Mouse (Mus musculus) urinary bladder, postnatal 4 days (tissue): ENCODE data around the gene Adra2a.
A peak's percentile ranks its signal among the peaks of the same experiment; 100 is the strongest.

Source experiments
- DNase-seq, 2 experiments: peaks; one replicate each; pipeline ENCODE4 v3.0.0; 2021 to 2022; ENCODE audit warnings: low spot score in 2 of 2

Adra2a gene

GRCm38 (mm10) chr19:54043851-54044250, at the start of gene Adra2a:
Gene Adra2a (plus strand): TSS chr19:54044151.
- no peak for DNase-seq

GRCm38 (mm10) chr19:53994276-53994675, 49.7 kb upstream of the Adra2a start:
- DNase-seq, result no peak

GRCm38 (mm10) chr19:54010973-54011372, 33.0 kb upstream of the Adra2a start:
- DNase-seq, result no peak

- DNase-seq, result no peak
Measured at GRCm38 (mm10) chr19:54014999-54015398, 29.0 kb upstream of the Adra2a start.

- no peak for DNase-seq
Measured at GRCm38 (mm10) chr19:54015503-54015902, 28.4 kb upstream of the Adra2a start.

GRCm38 (mm10) chr19:54035100-54035499, 8.9 kb upstream of the Adra2a start:
- DNase-seq, result no peak

DNA sequence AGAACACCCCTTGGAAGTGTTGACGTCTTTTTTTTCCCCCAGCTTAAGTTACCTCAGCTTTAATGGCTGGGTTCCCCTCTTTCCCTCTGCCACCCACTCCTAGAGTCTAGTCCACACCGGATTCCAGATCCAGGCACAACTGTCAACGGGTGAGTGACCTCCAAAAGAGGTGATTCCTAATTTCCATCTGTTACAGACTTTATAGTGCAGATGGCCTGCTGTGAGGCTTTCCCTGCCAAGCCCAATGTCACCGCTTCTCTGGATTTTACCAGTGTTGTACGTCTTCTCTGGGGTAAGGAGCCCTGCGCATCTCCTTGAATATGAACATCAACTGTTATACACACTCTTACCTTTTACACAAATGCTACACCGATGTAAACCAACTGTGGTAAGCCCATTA, 4.5 kb upstream of the Adra2a start:
- DNase-seq, result no peak

- DNase-seq, result no peak
Measured at GRCm38 (mm10) chr19:54040356-54041028, 3.5 kb upstream of the Adra2a start.

GRCm38 (mm10) chr19:54041029-54041367, 3.0 kb upstream of the Adra2a start:
- no peak for DNase-seq

DNA sequence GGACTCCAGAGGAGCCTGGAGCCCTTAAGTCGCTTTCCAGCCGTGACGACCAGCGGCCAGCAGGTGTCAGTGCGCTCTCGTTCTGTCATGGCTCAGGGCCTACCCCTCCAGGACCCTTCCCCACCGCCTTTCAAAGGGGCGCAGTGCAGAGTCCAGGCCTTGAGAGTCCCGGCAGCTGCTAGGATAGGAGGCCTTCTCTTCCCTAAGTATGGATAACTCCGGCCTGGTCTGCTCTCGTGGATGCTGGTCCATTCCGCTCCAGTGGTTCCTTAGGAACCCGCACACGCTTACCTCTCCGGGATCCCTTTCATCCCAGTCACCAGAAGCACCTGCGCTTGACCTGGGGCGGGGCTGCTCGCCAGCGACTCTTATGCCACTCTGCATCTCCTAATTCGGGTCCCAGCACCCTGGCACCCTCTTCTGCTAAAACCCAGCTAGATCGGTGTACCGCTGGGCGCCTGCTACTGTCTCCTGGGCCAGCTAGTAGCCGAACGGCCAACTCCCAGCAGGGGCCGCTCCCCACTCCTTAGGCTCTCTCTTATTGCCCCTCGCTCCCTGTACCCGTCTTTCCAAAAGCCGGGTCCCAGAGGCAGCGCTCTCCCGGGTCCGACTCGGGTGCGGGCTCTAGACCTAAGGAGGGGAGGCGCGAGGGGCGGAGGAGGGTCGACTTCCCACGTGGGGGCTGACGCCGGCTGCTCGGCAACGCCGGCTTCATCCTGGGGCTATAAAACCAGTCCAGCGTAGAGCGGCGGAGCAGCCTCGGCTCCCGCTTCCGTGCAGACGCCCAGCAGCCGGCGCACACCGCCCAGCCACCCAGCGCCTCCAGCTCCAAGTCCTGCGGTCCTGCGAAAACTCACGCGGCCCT, 788 bp downstream of the Adra2a start:
- DNase-seq, result peak in 1 of 2 experiments; percentile 39

DNA sequence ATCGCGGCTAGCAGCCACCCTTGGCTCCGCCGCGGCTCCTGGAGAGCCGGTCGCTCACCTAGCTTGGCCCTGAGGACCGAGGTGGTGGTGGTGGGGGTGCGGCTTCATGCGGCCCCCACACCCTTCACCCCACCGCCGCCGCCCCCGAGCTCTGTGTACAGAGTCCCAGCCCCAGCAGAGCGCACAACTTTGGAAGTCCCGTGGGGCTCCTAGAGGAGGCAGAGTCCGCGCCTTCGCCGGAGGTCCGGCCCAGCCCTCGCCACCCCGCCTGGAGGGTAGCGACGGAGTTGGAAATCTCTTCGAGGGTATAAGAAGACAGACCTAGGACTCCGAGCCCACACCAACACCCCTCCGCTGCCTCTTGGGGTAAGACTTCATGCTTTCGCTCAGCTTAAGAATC, 1.5 kb downstream of the Adra2a start:
- no peak for DNase-seq

GRCm38 (mm10) chr19:54045931-54046683, 2.2 kb downstream of the Adra2a start:
- DNase-seq, result no peak

DNA sequence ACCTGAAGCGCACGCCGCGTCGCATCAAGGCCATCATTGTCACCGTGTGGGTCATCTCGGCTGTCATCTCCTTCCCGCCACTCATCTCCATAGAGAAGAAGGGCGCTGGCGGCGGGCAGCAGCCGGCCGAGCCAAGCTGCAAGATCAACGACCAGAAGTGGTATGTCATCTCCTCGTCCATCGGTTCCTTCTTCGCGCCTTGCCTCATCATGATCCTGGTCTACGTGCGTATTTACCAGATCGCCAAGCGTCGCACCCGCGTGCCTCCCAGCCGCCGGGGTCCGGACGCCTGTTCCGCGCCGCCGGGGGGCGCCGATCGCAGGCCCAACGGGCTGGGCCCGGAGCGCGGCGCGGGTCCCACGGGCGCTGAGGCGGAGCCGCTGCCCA, 2.7 kb downstream of the Adra2a start:
- DNase-seq, result no peak

DNA sequence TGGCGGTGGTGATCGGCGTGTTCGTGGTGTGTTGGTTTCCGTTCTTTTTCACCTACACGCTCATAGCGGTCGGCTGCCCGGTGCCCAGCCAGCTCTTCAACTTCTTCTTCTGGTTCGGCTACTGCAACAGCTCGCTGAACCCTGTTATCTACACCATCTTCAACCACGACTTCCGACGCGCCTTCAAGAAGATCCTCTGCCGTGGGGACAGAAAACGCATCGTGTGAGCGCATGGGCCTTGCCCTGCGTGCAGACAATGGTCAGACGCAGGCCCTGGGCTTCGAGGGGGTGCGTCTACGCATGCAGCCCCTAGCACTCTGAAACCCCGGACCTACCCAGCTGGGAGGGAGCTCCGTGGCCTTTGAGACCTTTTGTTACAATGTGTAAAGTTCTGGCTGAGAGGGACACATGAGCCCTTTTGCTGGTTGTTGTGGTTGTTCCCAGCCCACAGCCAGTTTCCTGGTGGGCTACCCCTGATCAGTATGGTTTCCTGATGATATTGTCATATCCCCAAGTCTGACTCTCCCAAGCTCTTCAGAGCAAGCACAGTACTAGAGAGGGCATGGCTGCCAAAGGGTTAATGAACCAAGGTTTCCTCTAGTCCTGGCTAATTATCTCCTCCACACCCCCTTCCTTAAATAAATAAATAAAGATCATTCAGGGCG, 3.6 kb downstream of the Adra2a start:
- peak in 1 of 2 experiments; percentile 15 for DNase-seq

GRCm38 (mm10) chr19:54048161-54048885, 4.4 kb downstream of the Adra2a start:
- peak in 1 of 2 experiments; percentile 11 for DNase-seq

GRCm38 (mm10) chr19:54051651-54052050, 7.7 kb downstream of the Adra2a start:
- DNase-seq, result peak in 1 of 2 experiments; percentile 58

DNA sequence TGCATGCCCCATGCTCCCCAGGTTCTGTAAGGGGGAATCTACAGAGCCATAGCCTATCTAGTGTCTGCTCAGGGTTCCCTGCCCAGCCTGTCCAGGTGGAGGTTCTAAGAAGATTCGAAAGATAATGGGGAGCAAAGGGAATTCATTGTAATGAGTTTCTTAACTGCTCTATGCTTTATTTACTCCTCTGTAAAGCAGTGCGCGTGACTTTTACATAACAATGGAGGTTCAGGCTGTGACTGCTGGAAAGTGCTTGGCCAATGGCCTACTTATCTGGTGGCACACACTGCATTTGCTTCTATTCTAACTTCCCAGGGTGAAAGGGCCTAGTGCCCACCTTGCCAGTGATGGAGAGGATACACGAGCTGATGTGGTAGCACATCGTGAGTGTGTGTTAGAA, 11.9 kb downstream of the Adra2a start:
- no peak for DNase-seq

DNA sequence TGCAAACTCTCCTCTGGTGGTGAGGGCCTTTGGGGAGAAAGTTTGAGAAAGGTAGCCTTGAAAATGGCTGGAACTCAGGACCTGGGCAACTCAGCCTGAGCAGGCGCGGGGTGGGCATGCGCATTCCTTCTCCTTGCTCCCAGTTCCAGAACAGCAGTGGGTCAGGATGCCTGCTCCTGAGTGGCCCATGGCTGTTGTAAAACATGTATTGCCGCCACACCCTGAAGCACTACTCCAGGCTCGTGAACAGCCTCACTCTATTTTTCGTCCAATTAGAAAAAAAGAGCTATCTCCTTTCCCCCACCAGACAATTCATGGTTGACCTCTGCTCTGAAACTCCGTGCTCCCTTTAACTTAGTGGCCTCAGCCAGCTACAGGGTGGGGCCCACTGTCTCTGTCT, 24.5 kb downstream of the Adra2a start:
- no peak for DNase-seq

DNA sequence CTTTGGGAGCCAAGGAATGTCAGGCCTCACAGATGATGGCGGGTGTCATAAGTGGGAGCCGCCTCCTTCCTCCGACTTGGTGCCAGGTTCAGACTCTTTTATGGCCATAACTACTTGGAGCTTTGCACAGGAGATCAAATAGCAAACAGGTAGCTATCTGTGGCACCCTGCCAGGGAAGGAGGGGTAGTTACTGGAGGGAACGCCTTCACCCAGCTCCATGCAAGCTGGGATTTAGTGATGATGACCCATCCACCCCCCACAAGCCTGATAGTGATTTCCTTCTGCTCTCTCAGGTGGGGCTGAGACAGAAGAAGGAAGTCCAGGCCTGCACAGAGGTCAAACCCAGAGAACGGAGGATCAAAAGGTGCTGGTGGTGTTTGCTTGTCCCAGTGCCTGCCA, 26.6 kb downstream of the Adra2a start:
- DNase-seq, result peak; percentile 31 to 67

DNA sequence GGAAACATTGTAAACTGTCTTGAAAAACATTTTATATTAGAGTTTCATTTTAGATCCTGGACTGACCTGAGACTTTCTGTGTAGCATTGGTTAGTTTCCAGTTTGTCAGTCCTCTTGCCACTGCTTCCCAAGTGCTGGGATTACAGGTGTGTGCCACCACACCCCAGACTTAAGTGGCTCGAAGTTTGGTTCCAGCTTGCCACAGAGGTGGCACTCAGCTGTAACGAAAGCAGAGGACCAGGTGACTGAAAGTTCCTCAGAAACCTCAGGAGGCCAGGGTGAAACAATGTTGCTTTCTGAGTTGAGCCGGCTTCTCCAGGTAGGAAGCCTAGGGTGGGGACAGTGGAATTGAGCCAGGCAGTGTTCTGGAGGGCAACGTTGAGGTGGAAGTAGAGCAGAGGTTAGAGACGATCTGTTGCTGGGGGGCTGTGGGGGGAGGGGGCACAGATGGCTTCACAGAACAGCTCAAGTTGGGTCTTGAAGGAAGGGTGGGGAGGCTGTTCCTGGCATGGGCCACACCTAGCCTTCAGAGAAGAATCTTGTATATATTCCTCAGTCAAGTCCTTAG, 28.4 kb downstream of the Adra2a start:
- no peak for DNase-seq
